Mouse (Mus musculus) stomach, postnatal 0 days (tissue): ENCODE data around the gene Ube2f.

Experiments used
- CTCF ChIP-seq: IDR thresholded peaks from 2 replicates; pipeline ENCODE4 v1.5.1; 2016; ENCODE audit warnings: antibody characterized with exemption, low read depth, mild to moderate bottlenecking, moderate library complexity
- EP300 ChIP-seq: optimal IDR thresholded peaks from 2 replicates; pipeline ENCODE3; 2016; ENCODE audit warnings: antibody characterized with exemption

DNA sequence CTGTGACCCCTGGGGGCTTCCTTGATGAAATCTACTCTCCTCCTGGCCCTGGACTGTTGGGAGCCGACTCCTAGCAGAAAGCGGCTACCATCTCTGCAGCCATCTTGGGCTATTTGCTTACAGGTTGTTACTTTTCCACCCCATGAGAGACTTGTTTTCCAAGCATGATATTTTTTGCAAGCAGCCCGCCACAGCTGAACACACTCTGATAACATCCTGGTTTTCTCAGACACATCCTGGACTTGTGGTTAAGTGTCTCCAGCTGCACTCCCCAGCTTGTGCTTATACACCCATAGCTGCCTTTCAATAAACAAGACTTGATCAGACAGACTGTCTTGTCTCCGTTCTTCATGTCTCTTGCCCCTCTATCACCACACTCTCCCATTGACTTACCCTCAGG is 8.9 kb upstream of the Ube2f start:
- TF ChIP-seq CTCF = no peak
- TF ChIP-seq EP300 = no peak
